Mouse (Mus musculus): ENCODE measurements around the gene Mmp7.

DNA sequence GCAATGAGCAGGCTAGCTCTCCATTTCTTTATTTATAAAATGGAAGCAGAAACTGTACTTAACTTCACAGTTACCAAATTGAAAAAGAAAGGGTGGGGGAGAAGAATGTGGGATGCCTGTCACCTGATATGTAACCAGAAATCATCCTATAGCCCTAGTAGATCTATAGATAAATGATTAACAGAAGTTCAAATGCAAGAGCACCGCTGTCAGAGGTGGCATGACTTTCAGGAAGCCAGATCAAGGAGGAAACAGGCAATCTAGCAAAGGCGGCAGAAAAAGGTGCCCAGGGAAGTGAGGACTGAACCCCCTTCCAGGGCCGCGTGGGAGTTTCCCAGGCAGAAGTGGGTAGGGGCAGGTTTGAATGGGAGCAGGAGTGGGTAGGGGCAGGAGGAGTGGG is 33.9 kb upstream of the Mmp7 start:
- TF ChIP-seq POLR2A (IDR thresholded peaks at IDR 0.05; ENCODE audit: low read depth, low read length) (no peak), CTCF (conservative IDR thresholded peaks at IDR 0.05; ENCODE audit: insufficient read depth, insufficient read length, low read depth, low read length) (no peak)

All from kidney, adult 2 months (tissue).